Mouse (Mus musculus) ES-E14 (cell line): ENCODE results near the gene Sema3b. TPM values are rescaled to one million over a fixed set of nuclear protein-coding genes. Genes with fewer than 3 reads are reported as not detected.

Experiments used
- DNase-seq: peaks from one replicate; pipeline ENCODE4 v3.0.0-alpha.2; 2013; ENCODE audit warnings: low read depth, low spot score
- H3K27ac ChIP-seq: 2 replicates; pipeline ENCODE4 v1.5.1; 2012; ENCODE audit warnings: low read depth, mild to moderate bottlenecking, low read length, moderate library complexity, mixed read lengths; ENCODE audit not compliant: poor library complexity, insufficient read depth, severe bottlenecking
- H3K36me3 ChIP-seq: 2 replicates; pipeline ENCODE4 v1.6.1; 2012; ENCODE audit warnings: mild to moderate bottlenecking, low read length, moderate library complexity, mixed read lengths; ENCODE audit not compliant: control insufficient read depth, poor library complexity, insufficient read depth, severe bottlenecking
- H3K4me1 ChIP-seq, 2 experiments: fragments of 150-350 bp in 1 of 2; sonication (generic) in 1 of 2; 2 replicates each; pipeline ENCODE4 v1.6.1; 2012; ENCODE audit warnings: low read length in 2 of 2, mild to moderate bottlenecking in 1 of 2, mixed read lengths in 1 of 2; ENCODE audit not compliant: control insufficient read depth in 2 of 2, insufficient read depth in 2 of 2, poor library complexity in 1 of 2
- H3K4me3 ChIP-seq, 2 experiments: fragments of 150-350 bp in 1 of 2; sonication (generic) in 1 of 2; 2 replicates each; pipeline ENCODE4 v1.5.1; 2012; ENCODE audit warnings: low read length in 2 of 2, low read depth in 1 of 2, mild to moderate bottlenecking in 1 of 2, mixed read lengths in 1 of 2; ENCODE audit not compliant: insufficient read depth in 1 of 2, poor library complexity in 1 of 2, severe bottlenecking in 1 of 2
- H3K9ac ChIP-seq: 2 replicates; pipeline ENCODE4 v1.6.1; 2012; ENCODE audit warnings: low read depth, mild to moderate bottlenecking, low read length, mixed read lengths; ENCODE audit not compliant: poor library complexity, insufficient read depth, severe bottlenecking
- H3K9me3 ChIP-seq: fragments of 150-350 bp; sonication (generic); 2 replicates; pipeline ENCODE4 v1.6.1; 2012; ENCODE audit warnings: low read depth, mild to moderate bottlenecking, low read length; ENCODE audit not compliant: control insufficient read depth, insufficient read depth
- CHD2 ChIP-seq: IDR thresholded peaks from 2 replicates; pipeline ENCODE4 v1.6.1; 2014; ENCODE audit warnings: mild to moderate bottlenecking, low read depth, low read length, inconsistent platforms
- HCFC1 ChIP-seq: IDR thresholded peaks from 2 replicates; pipeline ENCODE4 v1.6.1; 2012; ENCODE audit warnings: low read length, inconsistent platforms, borderline replicate concordance; ENCODE audit not compliant: insufficient read depth
- MAFK ChIP-seq: IDR thresholded peaks from 2 replicates; pipeline ENCODE4 v1.6.1; 2014; ENCODE audit warnings: mild to moderate bottlenecking, low read depth, low read length, inconsistent platforms; ENCODE audit not compliant: insufficient read depth
- ZC3H11A ChIP-seq: IDR thresholded peaks from 2 replicates; pipeline ENCODE4 v1.6.1; 2012; ENCODE audit warnings: low read depth, mild to moderate bottlenecking, inconsistent platforms, low read length, borderline replicate concordance
- ZNF384 ChIP-seq: IDR thresholded peaks from 2 replicates; pipeline ENCODE4 v1.6.1; 2012; ENCODE audit warnings: low read depth, low read length, inconsistent platforms
- in situ Hi-C, 2 experiments: fragments of 600-800 bp; cut with MboI; formaldehyde crosslinking; loops; one replicate each; pipeline ENCODE4 v1.15.1; 2025; ENCODE audit warnings: low sequenced_read_pairs in 2 of 2, inconsistent platforms in 1 of 2; ENCODE audit not compliant: unreplicated experiment in 2 of 2
- total RNA-seq: library from RNA; depleted of rRNA; stranded (reverse); fragments of 300-350 nt; gene quantifications from 2 replicates; pipeline ENCODE4 v1.2.3, GENCODE M21; 2012

Gene Sema3b
- total RNA-seq, 1 experiment: 7.4 TPM

GRCm38 (mm10) chr9:107626158-107626843 is 17.3 kb upstream of the Sema3b start:
- peak overlapping the region; percentile 66; the same call in 1 of the 2 replicates for H3K9ac ChIP-seq
- H3K27ac ChIP-seq: peak overlapping the region; percentile 47; the same call in 1 of the 2 replicates
- TF ChIP-seq MAFK (no peak), ZC3H11A (no peak), ZNF384 (no peak), HCFC1 (no peak), CHD2 (no peak)
- in situ Hi-C loops: no loop called here
- H3K36me3 ChIP-seq: peaks cover 6% of the 10 kb centered on the region; the same call in 1 of the 2 replicates
- peak overlapping the region; percentile 8 to 45; a peak in 2 of 4 replicates for H3K4me3 ChIP-seq
- DNase-seq: no peak
- H3K4me1 ChIP-seq: peaks cover 15 to 50% of the 10 kb centered on the region in 2 experiments; a peak in 3 of 4 replicates
- no peaks in the 10 kb centered on the region for H3K9me3 ChIP-seq

- no peak overlapping the region; the same call in 1 of the 2 replicates for H3K27ac ChIP-seq
- no peak overlapping the region for H3K9ac ChIP-seq
- peaks cover 6% of the 10 kb centered on the region; the same call in 1 of the 2 replicates for H3K36me3 ChIP-seq
- no peak for DNase-seq
- H3K9me3 ChIP-seq: no peaks in the 10 kb centered on the region
- H3K4me1 ChIP-seq: peaks cover 15 to 48% of the 10 kb centered on the region in 2 experiments; a peak in 3 of 4 replicates
- in situ Hi-C loops: no loop called here
- no peak overlapping the region for H3K4me3 ChIP-seq
- TF ChIP-seq ZC3H11A (no peak), CHD2 (no peak), ZNF384 (no peak), MAFK (no peak)
These were observed 16.5 kb upstream of the Sema3b start for GRCm38 (mm10) chr9:107625351-107626128.

- no peak overlapping the region for H3K4me3 ChIP-seq
- peaks cover 15 to 44% of the 10 kb centered on the region in 2 experiments; a peak in 3 of 4 replicates for H3K4me1 ChIP-seq
- in situ Hi-C loops: no loop called here
- no peak overlapping the region for H3K27ac ChIP-seq
- H3K9ac ChIP-seq: no peak overlapping the region
- peaks cover 8% of the 10 kb centered on the region; the same call in 1 of the 2 replicates for H3K36me3 ChIP-seq
- TF ChIP-seq ZC3H11A (no peak), ZNF384 (no peak), HCFC1 (no peak), MAFK (no peak), CHD2 (no peak)
- no peak for DNase-seq
- no peaks in the 10 kb centered on the region for H3K9me3 ChIP-seq
These were observed 15.9 kb upstream of the Sema3b start for GRCm38 (mm10) chr9:107624951-107625350.

GRCm38 (mm10) chr9:107624539-107624938 is 15.5 kb upstream of the Sema3b start:
- H3K27ac ChIP-seq: no peak overlapping the region

More at GRCm38 (mm10) chr9:107624539-107624938, 15.5 kb upstream of the Sema3b start:
- no peaks in the 10 kb centered on the region for H3K9me3 ChIP-seq
- no peak overlapping the region for H3K4me3 ChIP-seq
- DNase-seq: no peak
- in situ Hi-C loops: no loop called here
- TF ChIP-seq ZNF384: no peak
- no peak for TF ChIP-seq CHD2
- TF ChIP-seq ZC3H11A: no peak
- no peak for TF ChIP-seq HCFC1
- TF ChIP-seq MAFK: no peak
- H3K9ac ChIP-seq: no peak overlapping the region
- peaks cover 15 to 43% of the 10 kb centered on the region in 2 experiments; a peak in 3 of 4 replicates for H3K4me1 ChIP-seq
- H3K36me3 ChIP-seq: peaks cover 12% of the 10 kb centered on the region
